ENCODE assay signal across 16 mouse cellular contexts in the genomic region with DNA sequence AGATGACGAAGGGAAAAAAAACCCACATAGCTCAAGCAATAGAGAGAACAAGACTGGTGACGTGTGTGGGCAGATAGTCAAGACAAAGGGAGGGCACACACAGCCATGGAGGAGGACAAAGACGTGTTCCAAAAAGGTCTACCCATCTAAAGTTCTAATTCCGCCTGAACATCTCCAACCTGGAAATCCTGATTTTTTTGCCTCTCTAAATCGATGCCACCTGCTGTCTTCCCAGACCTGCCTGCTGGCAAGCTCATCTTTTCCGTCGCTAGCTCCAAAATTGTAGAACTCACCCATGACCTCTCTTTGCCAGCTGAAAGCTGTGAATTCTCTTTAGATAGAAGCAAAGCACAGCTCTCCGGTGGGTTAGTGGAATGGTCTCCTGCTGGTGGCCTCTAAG.
A peak's percentile ranks its signal among the peaks of the same experiment; 100 is the strongest.
DNase-seq lines count a peak whose midpoint lies in the region; TF ChIP-seq lines count a peak whose summit lies in the region.
"Had no signal": no experiment of that assay in that cellular context is flagged by ENCODE, and none has a peak within 500 bp of the region (broad histone marks: within the 10 kb centered on the region; RNA-seq: fewer than 3 reads in every experiment).

No protein-coding gene starts in this region.

- WGBS in cerebellum, adult 2 months: 13% methylated on average over 8 of the region's 8 CpGs

- no peak overlapping the region for H3K4me3 ChIP-seq in cerebellum, adult 2 months (replicated peaks; ENCODE audit: insufficient read depth, low read depth, low read length)
- H3K4me3 ChIP-seq: embryonic facial prominence, embryonic 13.5 days; forebrain, embryonic 12.5 days; heart, embryonic 15.5 days; hindbrain, embryonic 13.5 days had no signal

- H3K4me1 ChIP-seq in cerebellum, adult 2 months (ENCODE audit: control insufficient read depth, insufficient read depth, low read length): peaks cover 5% of the 10 kb centered on the region
- H3K4me1 ChIP-seq: embryonic facial prominence, embryonic 13.5 days; forebrain, embryonic 12.5 days; heart, embryonic 15.5 days; hindbrain, embryonic 13.5 days had no signal

- TF ChIP-seq CTCF in cerebellum, adult 2 months (IDR thresholded peaks at IDR 0.05; ENCODE audit: borderline replicate concordance, insufficient read depth, low read depth, low read length): no peak

- H3K27me3 ChIP-seq in cerebellum, adult 2 months (ENCODE audit: control insufficient read depth, insufficient read depth, low read length): no peaks in the 10 kb centered on the region; the same call in 1 of the 2 replicates
- H3K27me3 ChIP-seq: embryonic facial prominence, embryonic 13.5 days; forebrain, embryonic 12.5 days; heart, embryonic 15.5 days; hindbrain, embryonic 13.5 days had no signal

- peak; percentile 8 for DNase-seq in cerebellum, adult 11 months
- DNase-seq in cerebellum, adult 2 months: peak; percentile 41 to 73
- peak; percentile 45 to 58 for DNase-seq in cerebellum, postnatal 10 days
- no peak for DNase-seq in heart, adult 9 months (ENCODE audit: low spot score in 2 of 2)
- DNase-seq in adrenal gland, adult 18-20 months (ENCODE audit: low spot score in 2 of 2): no peak
- no peak for DNase-seq in kidney, postnatal 14 days
- DNase-seq: adrenal gland, postnatal 10 days; gastrocnemius, postnatal 10 days; heart, adult 18-20 months; heart, postnatal 14 days; kidney, adult 11 months had no signal

- H3K27ac ChIP-seq in cerebellum, adult 2 months (ENCODE audit: insufficient read depth, low read length): no peak overlapping the region
- H3K27ac ChIP-seq: embryonic facial prominence, embryonic 13.5 days; forebrain, embryonic 12.5 days; heart, embryonic 15.5 days; hindbrain, embryonic 13.5 days; hindbrain, postnatal 0 days had no signal

- TF ChIP-seq POLR2A in cerebellum, adult 2 months (IDR thresholded peaks at IDR 0.05; ENCODE audit: borderline replicate concordance, insufficient read depth, low read length): no peak

Comparison
In these comparisons a context has a peak if more than half of its experiments do, and no peak if none do; other contexts are left out.
1. DNase-seq: peak in cerebellum, adult 11 months (single experiment), cerebellum, adult 2 months (2 of 2) and cerebellum, postnatal 10 days (2 of 2); none in heart, adult 9 months (0 of 2), adrenal gland, adult 18-20 months (0 of 2) and kidney, postnatal 14 days (single experiment).